Mouse (Mus musculus) heart, embryonic 11.5 days (tissue): ENCODE data around the gene Htr1d. TPM values are rescaled to one million over a fixed set of nuclear protein-coding genes. Genes with fewer than 3 reads are reported as not detected.

Experiments
- polyA plus RNA-seq: library from polyadenylated mRNA; unstranded; fragments of >200 nt; fragmentation: Nextera tagmentation; extraction: Ambion mirVana; gene quantifications from 2 replicates; pipeline ENCODE4 v1.2.1, GENCODE M21; 2014

Htr1d gene
- polyA plus RNA-seq, 1 experiment from 2014 or later: not detected

Other genes starting within 250 kb of the Htr1d start
- 1.8 and 2.1 TPM in 2 replicates for gene Asap3, start 217.2 kb upstream of the Htr1d start, polyA plus RNA-seq
- 56.4 and 56.7 TPM in 2 replicates for gene Tcea3, start 175.8 kb upstream of the Htr1d start, polyA plus RNA-seq
- gene Zfp46, start 138.8 kb upstream of the Htr1d start, polyA plus RNA-seq: 18.4 and 20.6 TPM in 2 replicates
- gene Hnrnpr, start 112.6 kb upstream of the Htr1d start, polyA plus RNA-seq: 85.8 and 87.1 TPM in 2 replicates
- gene 6030445D17Rik, start 38.7 kb downstream of the Htr1d start, polyA plus RNA-seq: 0.25 and 0.29 TPM in 2 replicates
- gene Luzp1, start 46.2 kb downstream of the Htr1d start, polyA plus RNA-seq: 85.8 and 108 TPM in 2 replicates
- 38.9 and 41.1 TPM in 2 replicates for gene Kdm1a, start 179.2 kb downstream of the Htr1d start, polyA plus RNA-seq
- gene Tex46, start 186.9 kb downstream of the Htr1d start, polyA plus RNA-seq: not detected in 2 replicates
- gene Lactbl1, start 199.1 kb downstream of the Htr1d start, polyA plus RNA-seq: not detected in 2 replicates